Mouse (Mus musculus) neutrophil, adult 83 days (primary cell): Measurements from ENCODE around the gene Cryzl2. TPM values are rescaled to one million over a fixed set of nuclear protein-coding genes. Genes with fewer than 3 reads are reported as not detected.

Source experiments
- total RNA-seq, 2 experiments: library from RNA; stranded (reverse); gene quantifications; one replicate each; pipeline ENCODE4 v1.2.4; 2023

Gene Cryzl2
- 1 to 10 TPM; 3.7 to 5.3 TPM for total RNA-seq

GRCm38 (mm10) chr1:157458421-157459208 lies at the start of gene Cryzl2:
Gene Cryzl2 (plus strand): TSS chr1:157458577.

GRCm38 (mm10) chr1:157412454-157413369 lies 45.7 kb upstream of the Cryzl2 start, which contains the start of gene Rasal2:
Gene Rasal2 (minus strand): TSS chr1:157412595.

GRCm38 (mm10) chr1:157506522-157506921 lies 48.1 kb downstream of the Cryzl2 start, which contains the start of gene Sec16b:
Gene Sec16b (plus strand): TSS chr1:157506728.

Other genes starting within 250 kb of the Cryzl2 start
- gene Rasal2, start 46.0 kb upstream of the Cryzl2 start, total RNA-seq = 1 to 10 TPM; 1.1 to 2.0 TPM
- 1 to 10 TPM in 1 of 2 experiments, under 1 TPM in 1; 0.82 to 1.3 TPM for gene Sec16b, start 48.2 kb downstream of the Cryzl2 start, total RNA-seq